Mouse (Mus musculus): ENCODE measurements at regions not wholly inside any gene's neighbourhood (a gene's known extent, or its start where the extent isn't known, plus 50 kb on each side); places are given as distances from the start of the nearest gene placed in this dataset.
A peak's percentile ranks its signal among the peaks of the same experiment; 100 is the strongest.

DNA sequence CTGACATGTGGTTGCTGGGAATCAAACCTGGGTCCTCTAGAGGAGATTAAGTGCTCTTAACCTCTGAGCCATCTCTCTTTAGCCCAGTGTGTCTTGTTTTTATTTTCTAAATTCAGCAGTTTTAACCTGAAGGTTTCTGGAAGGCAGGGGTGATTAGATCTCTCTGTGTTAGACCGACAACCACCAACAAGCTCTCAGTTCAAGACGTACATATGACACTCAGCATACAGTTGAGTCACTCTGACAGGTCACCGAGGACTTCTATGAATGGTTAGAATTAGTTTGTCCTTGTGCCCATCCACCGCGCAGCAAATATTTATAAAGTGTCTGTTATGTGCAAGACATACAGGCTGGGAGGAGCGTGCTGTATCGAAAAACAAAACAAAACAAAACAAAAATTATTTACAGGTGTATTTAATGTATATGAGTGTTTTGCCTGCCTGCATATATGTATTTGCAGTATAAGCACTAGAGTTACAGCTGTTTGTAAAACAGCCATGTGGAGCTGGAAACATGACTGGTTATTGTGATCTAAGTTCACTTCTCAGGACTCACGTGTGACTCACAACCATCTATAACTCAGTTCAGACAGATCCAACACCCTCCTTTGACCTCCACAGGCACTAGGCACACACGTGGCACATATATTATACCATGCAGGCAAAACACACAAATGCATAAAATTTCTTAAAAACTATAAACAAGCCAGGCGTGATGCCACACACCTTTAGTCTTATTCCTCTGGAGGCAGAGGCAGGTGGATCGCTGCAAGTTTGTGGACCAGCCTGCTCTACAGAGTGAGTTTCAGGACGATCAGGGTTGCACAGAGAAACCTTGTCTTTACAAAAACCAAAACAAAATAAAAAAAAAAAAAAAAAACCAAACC lies 70.5 kb upstream of the Chd2 start:
- Histone ChIP-seq H3K4me3 (replicated peaks; ENCODE audit: low read length) (no peak overlapping the region), H3K36me3 (ENCODE audit: control insufficient read depth, insufficient read depth, low read length) (no peaks in the 10 kb centered on the region), H3K4me2 (replicated peaks; ENCODE audit: low read depth, low read length, severe bottlenecking) (peak overlapping the region; percentile 11; the same call in 1 of the 2 replicates), H3K4me1 (ENCODE audit: control insufficient read depth, insufficient read depth, low read length) (peaks cover 48% of the 10 kb centered on the region), H3K9ac (ENCODE audit: low read depth, low read length, severe bottlenecking) (no peak overlapping the region), H3K9me3 (ENCODE audit: control insufficient read depth, low read length) (no peaks in the 10 kb centered on the region), H3K27ac (replicated peaks; ENCODE audit: low read depth, low read length) (peak overlapping the region; percentile 86), H3K27me3 (ENCODE audit: control insufficient read depth, insufficient read depth, low read length) (no peaks in the 10 kb centered on the region)
- no peak for TF ChIP-seq POLR2A (IDR thresholded peaks at IDR 0.05; ENCODE audit: borderline replicate concordance, extremely low read depth, insufficient read depth, insufficient read length)
- 70% methylated on average over 12 of the region's 12 CpGs for WGBS
- ATAC-seq (ENCODE audit: low FRiP score, low read depth) (no peak), DNase-seq (ENCODE audit: low spot score) (no peak)

DNA sequence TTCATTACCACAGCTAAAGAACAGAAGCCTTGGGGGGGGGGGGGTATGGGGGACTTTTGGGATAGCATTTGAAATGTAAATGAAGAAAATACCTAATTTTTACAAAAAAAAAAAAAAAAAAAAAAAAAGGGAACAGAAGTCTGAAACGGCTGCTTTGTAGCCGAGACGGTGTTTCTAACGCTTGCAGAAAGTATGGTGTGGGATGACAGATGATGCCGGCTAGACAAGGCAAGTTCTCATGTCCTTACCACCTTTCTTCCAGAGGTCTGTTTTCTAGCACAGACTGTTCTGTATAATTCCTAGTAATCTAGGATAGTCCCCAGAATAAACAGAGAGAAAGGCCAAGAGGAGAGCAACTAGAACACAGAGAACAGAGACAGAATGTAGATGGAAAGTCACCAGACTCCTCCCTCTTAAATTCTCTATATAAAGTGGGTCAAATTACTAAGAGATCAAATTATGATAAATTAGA lies 67.2 kb upstream of the Chd2 start:
- H3K9me3 ChIP-seq (ENCODE audit: control insufficient read depth, low read length): no peaks in the 10 kb centered on the region
- WGBS: 21% methylated on average over 5 of the region's 5 CpGs
- no peak for ATAC-seq (ENCODE audit: low FRiP score, low read depth)
- H3K4me2 ChIP-seq (replicated peaks; ENCODE audit: low read depth, low read length, severe bottlenecking): peak overlapping the region; percentile 69
- H3K9ac ChIP-seq (ENCODE audit: low read depth, low read length, severe bottlenecking): peak overlapping the region; percentile 63; the same call in 1 of the 2 replicates
- H3K4me1 ChIP-seq (ENCODE audit: control insufficient read depth, insufficient read depth, low read length): peaks cover 32% of the 10 kb centered on the region
- DNase-seq (ENCODE audit: low spot score): no peak
- H3K36me3 ChIP-seq (ENCODE audit: control insufficient read depth, insufficient read depth, low read length): no peaks in the 10 kb centered on the region
- peak overlapping the region; percentile 94 for H3K27ac ChIP-seq (replicated peaks; ENCODE audit: low read depth, low read length)
- H3K4me3 ChIP-seq (replicated peaks; ENCODE audit: low read length): peak overlapping the region; percentile 31; the same call in 1 of the 2 replicates
- no peak for TF ChIP-seq POLR2A (IDR thresholded peaks at IDR 0.05; ENCODE audit: borderline replicate concordance, extremely low read depth, insufficient read depth, insufficient read length)
- no peaks in the 10 kb centered on the region for H3K27me3 ChIP-seq (ENCODE audit: control insufficient read depth, insufficient read depth, low read length)

DNA sequence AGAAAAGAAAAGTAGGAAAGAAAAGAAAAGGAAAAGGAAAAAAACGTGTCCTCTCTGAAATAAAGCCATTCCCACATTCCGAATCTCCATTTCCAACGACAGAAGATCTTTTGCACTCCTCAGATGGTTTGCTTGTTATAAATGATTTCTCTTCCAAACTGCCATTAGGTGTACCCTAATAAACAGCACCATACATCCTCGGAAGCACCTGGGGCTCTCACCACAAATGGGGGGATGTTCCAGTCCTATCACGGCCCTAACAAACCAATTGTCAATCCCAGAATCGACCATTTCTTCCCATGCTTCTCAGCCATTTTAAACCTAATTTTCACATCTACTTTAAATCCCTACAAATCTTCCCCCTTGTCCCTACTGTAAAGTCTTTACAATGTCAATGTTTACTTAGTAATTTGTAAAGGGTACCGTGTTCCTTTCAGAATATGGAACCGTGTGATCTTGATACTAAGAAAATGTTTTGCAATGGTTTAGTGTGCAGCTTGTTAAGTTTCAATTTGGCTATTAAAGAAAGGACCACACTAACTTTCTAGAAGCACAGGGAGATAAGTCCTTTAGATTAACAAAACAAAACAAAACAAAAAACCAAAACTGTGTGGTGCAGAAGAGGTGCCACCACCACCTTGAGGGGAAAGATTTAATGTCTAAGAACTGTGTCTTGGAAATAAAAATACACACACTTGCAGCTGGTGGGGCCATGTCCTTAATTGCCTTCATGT lies 66.6 kb upstream of the Chd2 start:
- ATAC-seq (ENCODE audit: low FRiP score, low read depth) (no peak), DNase-seq (ENCODE audit: low spot score) (no peak)
- Histone ChIP-seq H3K27me3 (ENCODE audit: control insufficient read depth, insufficient read depth, low read length) (no peaks in the 10 kb centered on the region), H3K9me3 (ENCODE audit: control insufficient read depth, low read length) (no peaks in the 10 kb centered on the region), H3K4me1 (ENCODE audit: control insufficient read depth, insufficient read depth, low read length) (peaks cover 29% of the 10 kb centered on the region), H3K9ac (ENCODE audit: low read depth, low read length, severe bottlenecking) (peak overlapping the region; percentile 63), H3K27ac (replicated peaks; ENCODE audit: low read depth, low read length) (peak overlapping the region; percentile 94), H3K4me2 (replicated peaks; ENCODE audit: low read depth, low read length, severe bottlenecking) (peak overlapping the region; percentile 69), H3K4me3 (replicated peaks; ENCODE audit: low read length) (peak overlapping the region; percentile 31), H3K36me3 (ENCODE audit: control insufficient read depth, insufficient read depth, low read length) (no peaks in the 10 kb centered on the region)
- WGBS: 24% methylated on average over 8 of the region's 8 CpGs
- no peak for TF ChIP-seq POLR2A (IDR thresholded peaks at IDR 0.05; ENCODE audit: borderline replicate concordance, extremely low read depth, insufficient read depth, insufficient read length)

DNA sequence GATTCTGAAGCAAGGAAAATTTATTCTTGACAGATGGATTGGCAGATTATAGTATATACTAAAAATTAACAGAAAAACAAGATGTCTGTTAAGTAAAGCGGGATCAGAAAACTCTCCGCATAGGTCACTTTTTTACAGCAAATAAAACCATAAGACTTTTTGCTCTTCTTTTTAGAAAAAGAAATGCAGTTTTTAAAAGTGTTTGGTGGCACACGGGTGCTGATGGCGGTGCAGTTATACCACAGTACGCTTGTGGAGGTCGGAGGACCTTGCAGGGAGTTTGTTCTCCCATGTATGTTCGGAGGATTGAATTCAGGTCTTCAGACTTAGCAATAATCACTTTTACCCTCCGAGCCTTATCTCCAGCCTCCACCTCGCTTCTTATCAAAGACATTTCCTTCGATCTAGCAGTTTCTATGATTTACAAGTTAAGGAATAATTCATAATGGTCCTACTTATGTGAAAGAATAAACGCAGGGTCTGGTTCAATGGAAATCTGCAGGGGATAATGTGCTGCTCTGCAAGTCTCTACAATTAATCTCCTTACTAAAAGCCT lies 65.9 kb upstream of the Chd2 start:
- no peak for DNase-seq (ENCODE audit: low spot score)
- peak overlapping the region; percentile 69 for H3K4me2 ChIP-seq (replicated peaks; ENCODE audit: low read depth, low read length, severe bottlenecking)
- no peaks in the 10 kb centered on the region for H3K27me3 ChIP-seq (ENCODE audit: control insufficient read depth, insufficient read depth, low read length)
- no peak; the same call in 1 of the 2 replicates for ATAC-seq (ENCODE audit: low FRiP score, low read depth)
- H3K27ac ChIP-seq (replicated peaks; ENCODE audit: low read depth, low read length): peak overlapping the region; percentile 94
- 6% methylated on average over 11 of the region's 11 CpGs for WGBS
- no peaks in the 10 kb centered on the region for H3K36me3 ChIP-seq (ENCODE audit: control insufficient read depth, insufficient read depth, low read length)
- TF ChIP-seq POLR2A (IDR thresholded peaks at IDR 0.05; ENCODE audit: borderline replicate concordance, extremely low read depth, insufficient read depth, insufficient read length): no peak
- peaks cover 22% of the 10 kb centered on the region for H3K4me1 ChIP-seq (ENCODE audit: control insufficient read depth, insufficient read depth, low read length)
- H3K9ac ChIP-seq (ENCODE audit: low read depth, low read length, severe bottlenecking): peak overlapping the region; percentile 63
- no peaks in the 10 kb centered on the region for H3K9me3 ChIP-seq (ENCODE audit: control insufficient read depth, low read length)
- H3K4me3 ChIP-seq (replicated peaks; ENCODE audit: low read length): peak overlapping the region; percentile 31
